Mouse (Mus musculus): Measurements from ENCODE around the gene Emc7. TPM values are rescaled to one million over a fixed set of nuclear protein-coding genes. Genes with fewer than 3 reads are reported as not detected.
A peak's percentile ranks its signal among the peaks of the same experiment; 100 is the strongest.
"Not testable (repeated sequence)": the region's sequence is repeated elsewhere in the genome, so short reads cannot be mapped to it uniquely, and the experiment has no call there.

Emc7 gene
- polyA plus RNA-seq, 1 experiment from 2014 or later: 11.2 TPM

- not testable (repeated sequence) for H3K9me3 ChIP-seq; H3K4me3 ChIP-seq (replicated peaks); H3K9ac ChIP-seq (replicated peaks); H3K4me1 ChIP-seq (replicated peaks); H3K27ac ChIP-seq; ATAC-seq (ENCODE audit: insufficient number of reproducible peaks, insufficient read depth, low FRiP score, low TSS enrichment, low read depth); H3K4me2 ChIP-seq; H3K36me3 ChIP-seq; H3K27me3 ChIP-seq
- 81% methylated on average over 4 of the region's 4 CpGs for WGBS
Measured at GRCm38 (mm10) chr2:112448046-112448445, 6.8 kb upstream of the Emc7 start.

GRCm38 (mm10) chr2:112448510-112449059, 6.2 kb upstream of the Emc7 start:
- no peaks in the 10 kb centered on the region for H3K27me3 ChIP-seq
- H3K9me3 ChIP-seq: no peaks in the 10 kb centered on the region
- H3K9ac ChIP-seq (replicated peaks): no peak overlapping the region
- H3K36me3 ChIP-seq: no peaks in the 10 kb centered on the region
- ATAC-seq (ENCODE audit: insufficient number of reproducible peaks, insufficient read depth, low FRiP score, low TSS enrichment, low read depth): no peak
- no peak overlapping the region for H3K4me2 ChIP-seq
- no peak overlapping the region for H3K27ac ChIP-seq
- H3K4me3 ChIP-seq (replicated peaks): no peak overlapping the region
- no peaks in the 10 kb centered on the region for H3K4me1 ChIP-seq (replicated peaks)

- Histone ChIP-seq H3K36me3 (no peaks in the 10 kb centered on the region), H3K4me2 (no peak overlapping the region), H3K4me1 (replicated peaks) (0 out of 2 replicates have a peak, but pooled peaks cover 3% of the 10 kb centered on the region), H3K4me3 (replicated peaks) (no peak overlapping the region), H3K9me3 (no peaks in the 10 kb centered on the region), H3K27me3 (no peaks in the 10 kb centered on the region), H3K27ac (no peak overlapping the region), H3K9ac (replicated peaks) (no peak overlapping the region)
- no peak for ATAC-seq (ENCODE audit: insufficient number of reproducible peaks, insufficient read depth, low FRiP score, low TSS enrichment, low read depth)
- 37% methylated on average over 4 of the region's 4 CpGs for WGBS
Measured at GRCm38 (mm10) chr2:112449597-112450296, 5.0 kb upstream of the Emc7 start.

- ATAC-seq (ENCODE audit: insufficient number of reproducible peaks, insufficient read depth, low FRiP score, low TSS enrichment, low read depth): not testable (repeated sequence)
Measured at GRCm38 (mm10) chr2:112452513-112452912, 2.3 kb upstream of the Emc7 start.

GRCm38 (mm10) chr2:112454125-112454861, 504 bp upstream of the Emc7 start:
- peaks cover 11% of the 10 kb centered on the region; the same call in 1 of the 2 replicates for H3K4me1 ChIP-seq (replicated peaks)
- peak overlapping the region; percentile 89 for H3K4me2 ChIP-seq
- no peaks in the 10 kb centered on the region for H3K27me3 ChIP-seq
- peak overlapping the region; percentile 66 for H3K27ac ChIP-seq
- peak; percentile 10; the same call in 1 of the 2 replicates for ATAC-seq (ENCODE audit: insufficient number of reproducible peaks, insufficient read depth, low FRiP score, low TSS enrichment, low read depth)
- no peaks in the 10 kb centered on the region for H3K9me3 ChIP-seq
- no peaks in the 10 kb centered on the region for H3K36me3 ChIP-seq
- H3K9ac ChIP-seq (replicated peaks): peak overlapping the region; percentile 87
- H3K4me3 ChIP-seq (replicated peaks): peak overlapping the region; percentile 87
- 28% methylated on average over 17 of the region's 17 CpGs for WGBS

More at GRCm38 (mm10) chr2:112452513-112452912, 2.3 kb upstream of the Emc7 start:
- H3K4me3 ChIP-seq (replicated peaks); H3K27ac ChIP-seq; H3K4me2 ChIP-seq; H3K9ac ChIP-seq (replicated peaks); H3K9me3 ChIP-seq; H3K27me3 ChIP-seq; H3K36me3 ChIP-seq: not testable (repeated sequence)
- H3K4me1 ChIP-seq (replicated peaks): peaks cover 11% of the 10 kb centered on the region; the same call in 1 of the 2 replicates

- H3K4me3 ChIP-seq (replicated peaks): no peak overlapping the region
- ATAC-seq (ENCODE audit: insufficient number of reproducible peaks, insufficient read depth, low FRiP score, low TSS enrichment, low read depth): no peak
- WGBS: 91% methylated on average over 3 of the region's 3 CpGs
- H3K4me1 ChIP-seq (replicated peaks): peaks cover 8% of the 10 kb centered on the region; the same call in 1 of the 2 replicates
- peaks cover 38% of the 10 kb centered on the region for H3K36me3 ChIP-seq
- no peak overlapping the region for H3K27ac ChIP-seq
- H3K27me3 ChIP-seq: no peaks in the 10 kb centered on the region
- H3K4me2 ChIP-seq: no peak overlapping the region
- H3K9me3 ChIP-seq: peaks cover 3% of the 10 kb centered on the region; the same call in 1 of the 2 replicates
- no peak overlapping the region for H3K9ac ChIP-seq (replicated peaks)
Measured at GRCm38 (mm10) chr2:112460557-112460956, 5.8 kb downstream of the Emc7 start.

- Histone ChIP-seq H3K27me3 (no peaks in the 10 kb centered on the region), H3K9ac (replicated peaks) (no peak overlapping the region), H3K27ac (no peak overlapping the region), H3K36me3 (peaks cover 51% of the 10 kb centered on the region), H3K4me2 (no peak overlapping the region), H3K9me3 (no peaks in the 10 kb centered on the region), H3K4me1 (replicated peaks) (no peaks in the 10 kb centered on the region), H3K4me3 (replicated peaks) (no peak overlapping the region)
- ATAC-seq (ENCODE audit: insufficient number of reproducible peaks, insufficient read depth, low FRiP score, low TSS enrichment, low read depth): no peak
Measured at GRCm38 (mm10) chr2:112469542-112469941, 14.7 kb downstream of the Emc7 start.

GRCm38 (mm10) chr2:112470961-112471381, 16.2 kb downstream of the Emc7 start:
- no peak for ATAC-seq (ENCODE audit: insufficient number of reproducible peaks, insufficient read depth, low FRiP score, low TSS enrichment, low read depth)
- no peaks in the 10 kb centered on the region for H3K4me1 ChIP-seq (replicated peaks)
- H3K27ac ChIP-seq: no peak overlapping the region
- no peak overlapping the region for H3K4me3 ChIP-seq (replicated peaks)
- peaks cover 39% of the 10 kb centered on the region for H3K36me3 ChIP-seq
- H3K4me2 ChIP-seq: no peak overlapping the region
- WGBS: 74% methylated on average over 5 of the region's 5 CpGs
- no peaks in the 10 kb centered on the region for H3K9me3 ChIP-seq
- no peak overlapping the region for H3K9ac ChIP-seq (replicated peaks)
- no peaks in the 10 kb centered on the region for H3K27me3 ChIP-seq

GRCm38 (mm10) chr2:112472076-112472475, 17.3 kb downstream of the Emc7 start:
- no peaks in the 10 kb centered on the region for H3K27me3 ChIP-seq
- no peak overlapping the region for H3K4me3 ChIP-seq (replicated peaks)
- H3K4me1 ChIP-seq (replicated peaks): no peaks in the 10 kb centered on the region
- H3K27ac ChIP-seq: no peak overlapping the region
- H3K9ac ChIP-seq (replicated peaks): no peak overlapping the region
- 88% methylated on average over 2 of the region's 2 CpGs for WGBS
- no peaks in the 10 kb centered on the region for H3K9me3 ChIP-seq
- H3K4me2 ChIP-seq: no peak overlapping the region
- peaks cover 28% of the 10 kb centered on the region for H3K36me3 ChIP-seq
- no peak for ATAC-seq (ENCODE audit: insufficient number of reproducible peaks, insufficient read depth, low FRiP score, low TSS enrichment, low read depth)

GRCm38 (mm10) chr2:112474997-112475724, 20.4 kb downstream of the Emc7 start:
- whole genome bisulfite sequencing: 80% methylated on average over 5 of the region's 5 CpGs
- Histone ChIP-seq H3K27ac (no peak overlapping the region), H3K4me3 (replicated peaks) (no peak overlapping the region)

GRCm38 (mm10) chr2:112476554-112476953, 21.8 kb downstream of the Emc7 start:
- Histone ChIP-seq H3K9me3 (no peaks in the 10 kb centered on the region), H3K9ac (replicated peaks) (no peak overlapping the region), H3K4me3 (replicated peaks) (no peak overlapping the region), H3K4me1 (replicated peaks) (no peaks in the 10 kb centered on the region), H3K27ac (no peak overlapping the region), H3K27me3 (no peaks in the 10 kb centered on the region), H3K36me3 (no peaks in the 10 kb centered on the region), H3K4me2 (no peak overlapping the region)
- no peak for ATAC-seq (ENCODE audit: insufficient number of reproducible peaks, insufficient read depth, low FRiP score, low TSS enrichment, low read depth)
- WGBS: 71% methylated on average over 6 of the region's 6 CpGs

More at GRCm38 (mm10) chr2:112474997-112475724, 20.4 kb downstream of the Emc7 start:
- Histone ChIP-seq H3K4me2 (no peak overlapping the region), H3K4me1 (replicated peaks) (no peaks in the 10 kb centered on the region), H3K9ac (replicated peaks) (no peak overlapping the region), H3K9me3 (no peaks in the 10 kb centered on the region), H3K27me3 (no peaks in the 10 kb centered on the region), H3K36me3 (no peaks in the 10 kb centered on the region)
- no peak for ATAC-seq (ENCODE audit: insufficient number of reproducible peaks, insufficient read depth, low FRiP score, low TSS enrichment, low read depth)
